Mouse (Mus musculus) myocyte (in vitro differentiated cells): ENCODE data around the gene Cpsf2. TPM values are rescaled to one million over a fixed set of nuclear protein-coding genes. Genes with fewer than 3 reads are reported as not detected.

Experiments used
- H3K27me3 ChIP-seq: one replicate; pipeline ENCODE4 v1.6.1; 2011; ENCODE audit not compliant: control insufficient read depth, insufficient read depth, insufficient read length
- H3K36me3 ChIP-seq: one replicate; pipeline ENCODE4 v1.6.1; 2011; ENCODE audit not compliant: control insufficient read depth, insufficient read depth
- H3K4me2 ChIP-seq: one replicate; pipeline ENCODE4 v1.6.1; 2011; ENCODE audit warnings: low read depth, control low read depth
- H3K4me3 ChIP-seq: one replicate; pipeline ENCODE4 v1.5.1; 2011; ENCODE audit warnings: mild to moderate bottlenecking, control low read depth, moderate library complexity
- H3K79me2 ChIP-seq: one replicate; pipeline ENCODE4 v1.6.1; 2011; ENCODE audit not compliant: control insufficient read depth, insufficient read depth
- H3ac ChIP-seq: one replicate; pipeline ENCODE4 v1.6.1; 2011; ENCODE audit not compliant: control insufficient read depth, insufficient read length
- CEBPB ChIP-seq: IDR thresholded peaks from 2 replicates; pipeline ENCODE4 v1.6.1; 2011; ENCODE audit warnings: mild to moderate bottlenecking, moderate library complexity; ENCODE audit not compliant: poor library complexity, insufficient read depth, severe bottlenecking
- E2F4 ChIP-seq: IDR thresholded peaks from one replicate; pipeline ENCODE4 v1.6.1; 2011; ENCODE audit warnings: mild to moderate bottlenecking, control low read depth, moderate library complexity; ENCODE audit not compliant: insufficient read depth
- MAX ChIP-seq: IDR thresholded peaks from one replicate; pipeline ENCODE4 v1.6.1; 2011; ENCODE audit warnings: low read depth, mild to moderate bottlenecking, control low read depth
- MYOD1 ChIP-seq, 3 experiments: IDR thresholded peaks; one replicate each; pipeline ENCODE4 v1.6.1; 2011; ENCODE audit warnings: control low read depth in 2 of 3, low read depth in 2 of 3, mild to moderate bottlenecking in 2 of 3, moderate library complexity in 1 of 3; ENCODE audit not compliant: insufficient read length in 2 of 3, control insufficient read depth in 1 of 3
- MYOG ChIP-seq, 3 experiments: IDR thresholded peaks; one replicate each; pipeline ENCODE4 v1.6.1; 2011; ENCODE audit warnings: control low read depth in 2 of 3, low read depth in 2 of 3, mild to moderate bottlenecking in 2 of 3; ENCODE audit not compliant: insufficient read length in 2 of 3, control insufficient read depth in 1 of 3, insufficient read depth in 1 of 3
- POLR2A ChIP-seq: IDR thresholded peaks from one replicate; pipeline ENCODE4 v1.6.1; 2011; ENCODE audit warnings: low read depth, mild to moderate bottlenecking, control low read depth, moderate library complexity; ENCODE audit not compliant: insufficient read length
- POLR2AphosphoS2 ChIP-seq: IDR thresholded peaks from one replicate; pipeline ENCODE4 v1.6.1; 2011; ENCODE audit warnings: low read depth, control low read depth; ENCODE audit not compliant: insufficient read length
- REST ChIP-seq: IDR thresholded peaks from one replicate; pipeline ENCODE4 v1.6.1; 2011; ENCODE audit warnings: mild to moderate bottlenecking, control low read depth, moderate library complexity; ENCODE audit not compliant: insufficient read depth, insufficient read length
- SRF ChIP-seq: IDR thresholded peaks from one replicate; pipeline ENCODE4 v1.6.1; 2011; ENCODE audit warnings: low read depth; ENCODE audit not compliant: control insufficient read depth, insufficient read length
- TCF12 ChIP-seq: IDR thresholded peaks from one replicate; pipeline ENCODE4 v1.6.1; 2011; ENCODE audit warnings: mild to moderate bottlenecking, control low read depth; ENCODE audit not compliant: poor library complexity, insufficient read depth, severe bottlenecking
- TCF3 ChIP-seq: IDR thresholded peaks from one replicate; pipeline ENCODE4 v1.6.1; 2011; ENCODE audit warnings: low read depth, control low read depth; ENCODE audit not compliant: insufficient read length
- USF1 ChIP-seq: IDR thresholded peaks from one replicate; pipeline ENCODE4 v1.6.1; 2011; ENCODE audit warnings: low read depth, mild to moderate bottlenecking, control low read depth, moderate library complexity
- polyA plus RNA-seq: library from polyadenylated mRNA; unstranded; fragments of >200 nt; fragmentation: generic; extraction: Trizol; gene quantifications from one replicate; pipeline ENCODE4 v1.2.1, GENCODE M21; 2012; ENCODE audit warnings: missing spikeins

Cpsf2 gene
- polyA plus RNA-seq, 1 experiment, result 11.0 TPM

DNA sequence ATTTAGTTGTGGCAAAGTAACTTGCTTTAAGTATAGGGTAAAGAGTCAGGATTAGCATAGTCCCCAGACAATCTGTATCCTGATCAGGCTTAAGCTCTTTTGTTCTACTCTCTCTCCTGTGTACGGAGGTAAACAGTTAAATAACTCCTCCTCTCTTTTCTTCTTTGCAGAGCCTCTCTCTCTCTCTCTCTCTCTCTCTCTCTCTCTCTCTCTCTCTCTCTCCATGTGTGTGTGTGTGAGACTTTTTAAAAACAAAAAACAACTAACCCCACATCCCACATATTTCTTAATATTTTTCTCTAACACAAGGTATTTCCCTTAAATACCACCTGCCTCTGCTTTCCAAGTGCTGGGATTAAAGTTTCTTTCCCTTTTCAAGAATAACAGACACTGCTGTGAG, 1.2 kb upstream of the Cpsf2 start:
- H3K79me2 ChIP-seq, result peaks cover 86% of the 10 kb centered on the region
- H3K36me3 ChIP-seq, result no peaks in the 10 kb centered on the region
- peak overlapping the region; percentile 91 for H3K4me3 ChIP-seq
- H3ac ChIP-seq, result no peak overlapping the region
- H3K4me2 ChIP-seq, result peak overlapping the region; percentile 69
- H3K27me3 ChIP-seq, result no peaks in the 10 kb centered on the region
- TF ChIP-seq MAX, result no peak
- TF ChIP-seq TCF3, result no peak
- TF ChIP-seq REST, result no peak
- no peak for TF ChIP-seq MYOG (IDR thresholded peaks at IDR 0.05; ENCODE audit: control insufficient read depth in 1 of 3, insufficient read depth in 1 of 3, insufficient read length in 2 of 3, low read depth in 2 of 3)

DNA sequence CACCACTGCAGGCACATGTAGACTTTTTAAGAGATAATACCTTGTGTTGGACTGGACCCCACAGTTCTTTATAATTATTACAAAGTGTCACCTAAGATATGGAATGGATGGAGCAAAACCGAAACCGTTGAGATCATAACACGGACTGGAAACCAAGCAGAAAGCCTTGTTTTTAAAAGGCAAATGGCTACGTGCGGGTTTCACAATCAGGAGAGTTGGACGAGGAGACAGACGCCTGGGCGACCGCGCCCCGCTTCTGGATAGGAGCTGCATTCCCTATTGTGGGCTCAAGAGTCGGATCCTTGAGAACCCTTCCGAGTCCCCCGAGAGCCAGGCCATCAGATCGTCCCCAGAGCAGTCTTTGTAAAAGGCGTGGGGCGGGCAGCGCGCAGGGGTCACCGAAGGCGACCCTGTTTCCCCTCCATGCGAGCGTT, 604 bp upstream of the Cpsf2 start:
- peak overlapping the region; percentile 88 for H3ac ChIP-seq
- H3K36me3 ChIP-seq, result no peaks in the 10 kb centered on the region
- H3K27me3 ChIP-seq, result no peaks in the 10 kb centered on the region
- TF ChIP-seq POLR2A (no peak), MYOD1 (IDR thresholded peaks at IDR 0.05; ENCODE audit: control insufficient read depth in 1 of 3, insufficient read length in 2 of 3, low read depth in 2 of 3) (no peak), USF1 (no peak), CEBPB (no peak), TCF12 (no peak), POLR2AphosphoS2 (no peak), MAX (no peak), MYOG (IDR thresholded peaks at IDR 0.05; ENCODE audit: control insufficient read depth in 1 of 3, insufficient read depth in 1 of 3, insufficient read length in 2 of 3, low read depth in 2 of 3) (no peak)
- peak overlapping the region; percentile 91 for H3K4me3 ChIP-seq
- H3K4me2 ChIP-seq, result peak overlapping the region; percentile 69
- H3K79me2 ChIP-seq, result peaks cover 90% of the 10 kb centered on the region

GRCm38 (mm10) chr12:101976651-101977403, 1.0 kb downstream of the Cpsf2 start:
- peaks cover 75% of the 10 kb centered on the region for H3K79me2 ChIP-seq
- no peaks in the 10 kb centered on the region for H3K36me3 ChIP-seq
- peak overlapping the region; percentile 82 for H3K4me2 ChIP-seq
- peak overlapping the region; percentile 91 for H3K4me3 ChIP-seq
- H3ac ChIP-seq, result peak overlapping the region; percentile 88
- no peaks in the 10 kb centered on the region for H3K27me3 ChIP-seq
- TF ChIP-seq MYOD1 (IDR thresholded peaks at IDR 0.05; ENCODE audit: control insufficient read depth in 1 of 3, insufficient read length in 2 of 3, low read depth in 2 of 3) (no peak), MAX (no peak), TCF12 (no peak), SRF (no peak), MYOG (IDR thresholded peaks at IDR 0.05; ENCODE audit: control insufficient read depth in 1 of 3, insufficient read depth in 1 of 3, insufficient read length in 2 of 3, low read depth in 2 of 3) (no peak), REST (no peak), E2F4 (no peak), CEBPB (no peak), TCF3 (no peak), POLR2AphosphoS2 (no peak), POLR2A (no peak), USF1 (no peak)

- H3K4me3 ChIP-seq, result peak overlapping the region; percentile 91
- H3K4me2 ChIP-seq, result peak overlapping the region; percentile 82
- H3K27me3 ChIP-seq, result no peaks in the 10 kb centered on the region
- H3ac ChIP-seq, result no peak overlapping the region
- peaks cover 2% of the 10 kb centered on the region for H3K36me3 ChIP-seq
- TF ChIP-seq MYOD1 (IDR thresholded peaks at IDR 0.05; ENCODE audit: control insufficient read depth in 1 of 3, insufficient read length in 2 of 3, low read depth in 2 of 3) (no peak), MYOG (IDR thresholded peaks at IDR 0.05; ENCODE audit: control insufficient read depth in 1 of 3, insufficient read depth in 1 of 3, insufficient read length in 2 of 3, low read depth in 2 of 3) (no peak), E2F4 (no peak)
- H3K79me2 ChIP-seq, result peaks cover 70% of the 10 kb centered on the region
Observed at GRCm38 (mm10) chr12:101977404-101977915, 1.7 kb downstream of the Cpsf2 start.

DNA sequence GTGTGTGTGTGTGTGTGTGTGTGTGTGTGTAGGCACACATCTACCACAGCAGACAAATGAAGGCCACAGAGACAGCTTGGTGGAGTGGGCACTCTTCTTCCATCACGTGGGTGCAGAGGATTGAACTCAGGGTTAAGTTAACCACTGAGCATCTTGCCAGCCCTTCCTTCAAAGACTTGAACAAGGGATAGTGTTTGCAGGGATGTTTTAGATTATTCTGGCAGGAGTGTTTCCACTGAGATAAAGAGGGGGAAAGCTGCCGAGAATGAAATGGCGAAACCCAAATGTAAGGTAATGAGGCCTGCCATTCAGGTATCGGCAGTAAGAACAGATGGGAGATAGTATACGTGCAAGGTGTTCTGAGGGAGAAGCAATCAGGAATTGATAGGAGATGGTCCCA, 2.4 kb downstream of the Cpsf2 start:
- TF ChIP-seq SRF (no peak), USF1 (no peak), REST (no peak), MYOG (IDR thresholded peaks at IDR 0.05; ENCODE audit: control insufficient read depth in 1 of 3, insufficient read depth in 1 of 3, insufficient read length in 2 of 3, low read depth in 2 of 3) (no peak), MYOD1 (IDR thresholded peaks at IDR 0.05; ENCODE audit: control insufficient read depth in 1 of 3, insufficient read length in 2 of 3, low read depth in 2 of 3) (no peak), POLR2A (no peak), MAX (no peak), POLR2AphosphoS2 (no peak), E2F4 (no peak), TCF3 (no peak), TCF12 (no peak), CEBPB (no peak)
- H3K79me2 ChIP-seq, result peaks cover 63% of the 10 kb centered on the region
- H3K27me3 ChIP-seq, result no peaks in the 10 kb centered on the region

More for the DNA sequence above, 2.4 kb downstream of the Cpsf2 start:
- H3K4me3 ChIP-seq, result no peak overlapping the region
- no peak overlapping the region for H3K4me2 ChIP-seq
- H3K36me3 ChIP-seq, result peaks cover 8% of the 10 kb centered on the region
- no peak overlapping the region for H3ac ChIP-seq
